Mouse (Mus musculus) liver, adult 2 months (tissue): ENCODE measurements around the gene Prrc2a. TPM values are rescaled to one million over a fixed set of nuclear protein-coding genes. Genes with fewer than 3 reads are reported as not detected.

Source experiments
- DNase-seq: peaks from one replicate; pipeline ENCODE4 v3.0.0-alpha.2; 2011; ENCODE audit warnings: low read depth, low spot score; ENCODE audit errors: extremely low read depth
- H3K27ac ChIP-seq: fragments of 200-500 bp; replicated peaks from 2 replicates; pipeline ENCODE4 v1.5.1; 2012; ENCODE audit warnings: low read depth, mild to moderate bottlenecking, control low read depth, inconsistent platforms, low read length; ENCODE audit not compliant: insufficient read depth
- H3K27me3 ChIP-seq: fragments of 200-500 bp; 2 replicates; pipeline ENCODE4 v1.6.1; 2012; ENCODE audit warnings: mild to moderate bottlenecking, moderate library complexity, low read length, inconsistent platforms; ENCODE audit not compliant: control insufficient read depth, insufficient read depth
- H3K36me3 ChIP-seq: fragments of 200-500 bp; 2 replicates; pipeline ENCODE4 v1.6.1; 2012; ENCODE audit warnings: low read length, inconsistent platforms; ENCODE audit not compliant: control insufficient read depth, insufficient read depth
- H3K4me1 ChIP-seq: fragments of 200-500 bp; 2 replicates; pipeline ENCODE4 v1.6.1; 2011; ENCODE audit warnings: low read length; ENCODE audit not compliant: control insufficient read depth, insufficient read depth
- H3K4me3 ChIP-seq: fragments of 200-500 bp; 2 replicates; pipeline ENCODE4 v1.5.1; 2011; ENCODE audit warnings: low read depth, mild to moderate bottlenecking, control low read depth, low read length, moderate library complexity; ENCODE audit not compliant: insufficient read depth
- H3K79me2 ChIP-seq: fragments of 200-500 bp; 2 replicates; pipeline ENCODE4 v1.6.1; 2012; ENCODE audit warnings: inconsistent platforms, mild to moderate bottlenecking, low read length, moderate library complexity; ENCODE audit not compliant: control insufficient read depth, insufficient read depth
- H3K9ac ChIP-seq: fragments of 200-500 bp; 2 replicates; pipeline ENCODE4 v1.6.1; 2012; ENCODE audit warnings: low read depth, mild to moderate bottlenecking, control low read depth, inconsistent platforms, low read length
- CTCF ChIP-seq: fragments of 200-500 bp; IDR thresholded peaks from 2 replicates; pipeline ENCODE4 v1.5.1; 2011; ENCODE audit warnings: low read depth, low read length, control low read depth
- POLR2A ChIP-seq: fragments of 200-500 bp; IDR thresholded peaks from 2 replicates; pipeline ENCODE4 v1.6.1; 2011; ENCODE audit warnings: low read length, control low read depth; ENCODE audit not compliant: insufficient read depth; ENCODE audit errors: extremely low read depth
- WGBS: fragments of 180-500 bp; shearing (Covaris S2); methylation state at CpG from one replicate; pipeline ENCODE4 v1.1.7; 2018; 5-methylcytosine and 5-hydroxymethylcytosine counted together
- polyA plus RNA-seq: library from polyadenylated mRNA; depleted of rRNA; stranded (reverse); fragments of >200 nt; gene quantifications from 2 replicates; pipeline ENCODE4 v1.2.3, GENCODE M21; 2012
- total RNA-seq: library from RNA; depleted of rRNA; stranded (reverse); fragments of >200 nt; gene quantifications from 2 replicates; pipeline ENCODE4 v1.2.3, GENCODE M21; 2014

Prrc2a gene
- total and polyA plus RNA-seq, 2 experiments, result 12.4 to 144 TPM

- 0% methylated on average over 19 of the region's 19 CpGs for WGBS
Observed at GRCm38 (mm10) chr17:35121871-35122303, 42.8 kb downstream of the Prrc2a start, which contains the start of gene Csnk2b. Csnk2b (minus strand) TSS chr17:35122053.

GRCm38 (mm10) chr17:35121143-35121799 is 43.4 kb downstream of the Prrc2a start, which contains the start of gene Gpank1:
Gpank1 (plus strand) TSS chr17:35121455.
- peaks cover 12% of the 10 kb centered on the region for H3K79me2 ChIP-seq
- WGBS, result under 1% methylated on average over 50 of the region's 50 CpGs
- peak; percentile 95 for DNase-seq
- H3K4me1 ChIP-seq, result peaks cover 15% of the 10 kb centered on the region
- peak within 1 kb of the TSS; percentile 84 for H3K27ac ChIP-seq
- no peaks in the 10 kb centered on the region for H3K27me3 ChIP-seq
- peaks cover 22% of the 10 kb centered on the region; the same call in 1 of the 2 replicates for H3K36me3 ChIP-seq
- TF ChIP-seq POLR2A (peak; percentile 61; the same call in 1 of the 2 replicates), CTCF (no peak)
- peak within 1 kb of the TSS; percentile 85 for H3K4me3 ChIP-seq
- peak within 1 kb of the TSS; percentile 97 for H3K9ac ChIP-seq

More at GRCm38 (mm10) chr17:35121871-35122303, 42.8 kb downstream of the Prrc2a start, which contains the start of gene Csnk2b:
- H3K36me3 ChIP-seq, result peaks cover 19% of the 10 kb centered on the region; the same call in 1 of the 2 replicates
- H3K9ac ChIP-seq, result peak within 1 kb of the TSS; percentile 97
- H3K79me2 ChIP-seq, result peaks cover 12% of the 10 kb centered on the region
- H3K4me1 ChIP-seq, result peaks cover 16% of the 10 kb centered on the region
- DNase-seq, result peak; percentile 54
- H3K27me3 ChIP-seq, result no peaks in the 10 kb centered on the region
- peak within 1 kb of the TSS; percentile 85 for H3K4me3 ChIP-seq
- TF ChIP-seq POLR2A, result no peak
- TF ChIP-seq CTCF, result peak; percentile 16; the same call in 1 of the 2 replicates
- peak within 1 kb of the TSS; percentile 84 for H3K27ac ChIP-seq

- Histone ChIP-seq H3K27me3 (no peaks in the 10 kb centered on the region), H3K27ac (peak overlapping the region; percentile 84), H3K79me2 (peaks cover 12% of the 10 kb centered on the region), H3K4me3 (peak overlapping the region; percentile 85), H3K4me1 (peaks cover 15% of the 10 kb centered on the region), H3K36me3 (peaks cover 27% of the 10 kb centered on the region; the same call in 1 of the 2 replicates), H3K9ac (peak overlapping the region; percentile 97)
- TF ChIP-seq CTCF (no peak), POLR2A (no peak)
- WGBS, result under 1% methylated on average over 33 of the region's 33 CpGs
- DNase-seq, result peak; percentile 42
Observed at GRCm38 (mm10) chr17:35120745-35121142, 44.0 kb downstream of the Prrc2a start.

GRCm38 (mm10) chr17:35115046-35116019 is 49.4 kb downstream of the Prrc2a start, which contains the start of gene Ly6g5b:
Ly6g5b (minus strand) TSS chr17:35115428.
- Histone ChIP-seq H3K4me3 (no peak within 1 kb of the TSS), H3K36me3 (peaks cover 25% of the 10 kb centered on the region; the same call in 1 of the 2 replicates), H3K9ac (no peak within 1 kb of the TSS), H3K27me3 (no peaks in the 10 kb centered on the region), H3K4me1 (peaks cover 7% of the 10 kb centered on the region), H3K27ac (no peak within 1 kb of the TSS), H3K79me2 (peaks cover 2% of the 10 kb centered on the region)
- DNase-seq, result no peak
- TF ChIP-seq CTCF, result peak; percentile 65
- no peak for TF ChIP-seq POLR2A
- 88% methylated on average over 8 of the region's 8 CpGs for WGBS

GRCm38 (mm10) chr17:35111774-35112173 is 52.9 kb downstream of the Prrc2a start:
- H3K79me2 ChIP-seq, result no peaks in the 10 kb centered on the region
- H3K36me3 ChIP-seq, result peaks cover 10% of the 10 kb centered on the region; the same call in 1 of the 2 replicates
- no peaks in the 10 kb centered on the region for H3K4me1 ChIP-seq
- no peak for DNase-seq
- H3K27ac ChIP-seq, result no peak overlapping the region
- H3K9ac ChIP-seq, result peak overlapping the region; percentile 37
- no peak overlapping the region for H3K4me3 ChIP-seq
- WGBS, result 75% methylated on average over 9 of the region's 9 CpGs
- H3K27me3 ChIP-seq, result no peaks in the 10 kb centered on the region
- TF ChIP-seq POLR2A (no peak), CTCF (no peak)
